Mouse (Mus musculus): Measurements from ENCODE around the gene Mmp24.
A peak's percentile ranks its signal among the peaks of the same experiment; 100 is the strongest.
"Not testable (repeated sequence)": the region's sequence is repeated elsewhere in the genome, so short reads cannot be mapped to it uniquely, and the experiment has no call there.

The Mmp24 gene

DNA sequence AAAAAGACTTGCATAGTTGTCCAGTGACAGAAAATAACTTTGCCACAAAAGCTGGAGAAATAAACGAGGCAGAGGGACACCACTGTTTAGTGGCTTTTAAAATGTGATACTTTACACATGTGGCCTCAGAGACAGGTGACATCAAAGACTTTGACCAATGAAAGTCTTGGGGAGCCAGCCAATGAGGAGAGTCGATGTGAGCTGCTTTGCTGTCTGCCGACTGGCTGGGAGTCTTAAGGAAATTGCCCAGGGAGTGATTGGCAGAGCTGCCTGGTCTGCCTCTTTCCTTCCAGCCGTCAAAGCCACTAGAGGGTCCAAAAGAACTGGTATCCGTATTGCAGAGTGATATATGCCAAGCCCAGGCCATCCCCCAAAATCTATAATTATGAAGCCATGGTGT lies 39.7 kb downstream of the Mmp24 start:
- DNase-seq (ENCODE audit: low read depth), result no peak

DNA sequence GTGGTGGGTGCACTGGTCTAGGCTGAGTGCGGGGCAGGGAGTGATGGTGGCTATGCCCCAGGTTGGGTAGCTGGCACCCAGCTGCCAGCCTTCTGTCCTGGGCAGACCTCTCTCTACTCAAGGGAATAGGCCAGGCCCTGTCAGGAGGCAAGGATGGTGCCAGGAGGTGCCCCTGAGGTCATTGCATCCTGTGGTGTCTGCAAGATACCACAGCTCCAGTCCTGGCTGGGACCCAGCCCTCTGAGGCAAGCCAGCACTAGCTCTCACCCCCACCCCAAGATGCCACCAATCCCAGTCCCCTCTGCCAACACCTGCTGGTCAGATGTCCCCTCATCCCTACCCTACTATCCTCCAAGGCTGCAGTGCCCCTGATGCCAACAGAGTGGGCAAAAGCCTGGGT lies 41.0 kb downstream of the Mmp24 start:
- DNase-seq (ENCODE audit: low read depth), result no peak

DNA sequence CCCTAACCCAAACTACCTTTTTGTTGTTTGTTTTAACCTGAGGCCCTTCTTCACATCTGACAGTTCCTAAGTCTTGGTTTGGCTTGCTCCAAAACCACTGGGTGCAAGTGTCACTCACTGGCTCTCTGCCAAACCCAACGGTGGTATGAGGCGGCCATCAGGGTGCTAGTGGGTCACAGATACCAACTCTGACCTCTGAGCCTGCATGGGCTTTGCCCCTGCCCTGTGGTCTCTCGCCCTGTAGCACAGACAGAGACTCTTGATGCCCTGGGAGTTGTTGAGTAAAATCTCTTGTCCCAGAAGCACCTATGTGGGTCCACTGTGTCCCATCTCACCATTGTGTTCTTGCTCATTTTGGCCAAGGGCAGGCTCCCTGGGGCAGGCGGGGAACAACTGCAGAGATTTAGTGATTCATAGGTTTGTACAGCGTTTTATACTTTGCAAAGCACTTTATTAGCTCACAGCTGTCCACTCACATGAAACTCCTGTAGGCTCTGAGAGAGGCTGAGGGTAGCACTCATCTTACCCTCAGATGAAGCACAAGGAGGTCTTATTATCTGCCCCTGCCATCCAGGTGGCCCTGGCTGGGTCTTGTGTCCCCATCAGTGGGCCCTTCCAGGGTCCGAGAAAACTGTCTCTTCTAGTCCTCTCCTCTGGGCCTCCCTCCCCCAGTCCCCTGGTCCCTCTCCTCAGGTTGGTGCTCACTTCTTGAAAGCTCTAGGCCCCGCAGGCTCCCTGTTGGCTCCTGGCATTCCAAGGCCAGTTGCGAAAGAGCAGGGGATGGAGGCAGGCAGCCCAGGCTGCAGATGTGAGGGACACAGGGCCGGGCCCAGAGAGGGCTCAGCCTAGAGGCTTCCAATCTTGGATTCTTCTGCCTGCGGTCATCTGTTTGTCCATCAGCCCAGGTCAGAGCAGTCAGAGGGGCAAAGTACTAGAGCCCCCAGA lies 42.4 kb downstream of the Mmp24 start:
- no peak for DNase-seq (ENCODE audit: low read depth)

DNA sequence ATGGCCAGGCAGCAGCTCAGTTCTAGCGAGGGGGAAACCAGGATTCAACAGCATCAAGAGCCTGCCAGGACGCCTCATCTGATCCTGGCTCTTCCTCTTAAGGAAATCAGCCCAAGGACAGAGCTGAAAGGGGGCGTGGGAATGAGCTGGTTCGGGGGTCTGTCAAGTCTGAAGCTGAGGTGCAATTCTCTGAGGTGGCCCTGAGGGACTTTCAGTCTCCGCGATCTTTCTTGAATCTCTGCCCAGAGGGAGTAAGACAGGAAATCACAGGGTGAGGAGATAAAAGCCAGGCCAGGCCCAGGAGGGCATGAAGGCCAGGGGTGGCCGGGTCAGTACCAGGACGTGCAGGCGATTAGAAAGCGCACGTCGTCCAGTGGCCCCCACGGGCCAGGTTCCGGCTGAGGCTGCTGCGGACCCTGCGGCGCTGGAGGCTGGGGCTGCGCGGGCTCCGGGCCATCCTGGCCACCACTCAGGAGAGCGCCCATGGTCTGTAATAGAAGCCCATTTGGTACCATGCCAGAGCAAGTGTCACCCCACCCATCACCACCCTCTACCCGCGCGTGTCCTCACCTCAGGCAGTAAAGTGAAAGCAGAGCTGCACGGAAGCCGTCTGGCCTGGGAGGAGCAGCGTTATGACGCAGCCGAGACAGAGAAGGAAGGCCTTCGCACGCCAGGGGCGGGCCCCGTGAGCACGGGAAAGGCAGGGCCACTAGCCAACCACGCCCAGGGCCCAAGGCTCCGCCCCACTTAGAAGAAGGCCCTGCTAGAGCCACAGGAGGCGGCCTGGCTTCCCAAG lies 43.7 kb downstream of the Mmp24 start:
- peak; percentile 98 for DNase-seq (ENCODE audit: low read depth)

DNA sequence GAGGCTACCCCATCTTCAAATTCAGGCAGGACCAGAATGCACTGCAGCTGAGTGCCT lies 44.1 kb downstream of the Mmp24 start, which contains the start of gene BC029722:
BC029722 (minus strand) TSS at position 35 of the 57 bp plus-strand sequence.
- DNase-seq (ENCODE audit: low read depth), result no peak

DNA sequence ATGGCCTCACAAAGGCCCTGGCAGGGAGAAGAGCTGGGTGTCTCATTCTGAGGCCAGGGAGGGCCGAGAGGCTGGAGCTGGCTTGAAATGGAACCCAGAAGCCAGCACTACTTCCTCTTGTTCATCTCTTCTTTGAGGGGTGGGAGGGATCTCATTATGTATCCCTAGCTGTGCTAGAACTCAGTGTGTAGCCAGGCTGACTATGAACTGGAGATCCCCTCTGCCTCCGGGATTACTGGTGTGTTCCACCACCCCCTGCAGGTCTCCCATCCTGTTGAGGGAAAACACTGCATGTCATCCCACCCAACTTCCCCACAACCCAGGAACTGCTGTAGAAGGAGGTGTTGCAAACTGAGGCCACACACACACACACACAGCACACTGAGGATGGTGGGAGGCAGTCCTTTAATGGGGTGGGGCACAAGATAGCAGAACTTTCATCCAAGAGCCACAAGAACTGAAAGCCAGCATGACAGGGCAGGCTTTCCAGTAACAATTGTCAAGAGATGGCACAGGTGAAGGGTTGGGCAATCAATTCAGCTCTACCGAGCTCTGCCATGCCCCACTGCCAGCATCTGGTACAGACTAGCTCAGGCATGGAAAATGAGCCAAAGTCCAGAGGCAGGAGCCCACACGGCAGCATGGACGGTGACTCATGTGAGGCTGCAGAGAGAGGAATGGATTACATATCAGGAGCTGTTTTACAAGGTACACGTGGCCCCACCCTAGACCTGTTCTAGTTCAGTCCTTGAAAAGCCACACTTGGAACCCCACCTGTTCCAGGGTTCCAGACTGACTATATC lies 44.5 kb downstream of the Mmp24 start:
- DNase-seq (ENCODE audit: low read depth), result no peak

DNA sequence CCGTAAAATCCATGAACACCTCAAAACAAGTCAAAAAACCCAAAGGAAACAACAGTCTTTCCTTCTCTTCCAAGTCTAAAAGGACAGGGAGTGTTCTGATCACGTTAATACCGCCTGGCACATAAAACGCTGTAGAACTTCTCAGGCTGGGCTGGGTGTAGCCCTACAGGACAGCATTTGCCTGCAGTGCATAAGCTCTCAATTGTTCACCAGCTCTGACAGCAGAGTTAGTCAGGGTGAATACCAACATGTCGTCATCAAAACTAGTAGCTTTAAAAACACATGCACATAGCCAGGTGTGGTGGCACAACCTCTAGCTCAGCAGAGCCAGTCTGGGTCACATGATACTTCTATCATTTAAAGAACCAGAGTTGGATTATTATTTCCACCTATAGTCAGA lies 45.6 kb downstream of the Mmp24 start:
- DNase-seq (ENCODE audit: low read depth), result no peak

DNA sequence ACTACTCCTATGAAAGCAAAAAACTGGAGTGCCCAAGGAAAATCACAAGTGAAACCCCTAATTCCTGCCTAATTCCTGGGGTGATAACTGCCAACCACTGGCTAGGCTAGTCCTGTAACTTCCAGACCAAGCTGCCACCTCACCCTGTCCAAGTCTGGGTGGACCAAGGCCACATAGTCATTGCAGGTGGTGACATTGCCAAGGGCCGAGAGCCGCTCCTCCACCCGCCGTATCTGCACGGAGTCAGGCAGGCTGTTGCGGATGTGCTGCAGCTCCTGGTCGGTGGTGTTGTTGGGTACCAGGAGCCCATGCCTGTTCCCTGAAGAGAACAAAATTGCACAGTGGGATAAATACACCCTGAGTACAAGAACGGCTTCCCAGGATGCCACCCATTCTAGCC lies 48.6 kb downstream of the Mmp24 start:
- DNase-seq (ENCODE audit: low read depth), result no peak

DNA sequence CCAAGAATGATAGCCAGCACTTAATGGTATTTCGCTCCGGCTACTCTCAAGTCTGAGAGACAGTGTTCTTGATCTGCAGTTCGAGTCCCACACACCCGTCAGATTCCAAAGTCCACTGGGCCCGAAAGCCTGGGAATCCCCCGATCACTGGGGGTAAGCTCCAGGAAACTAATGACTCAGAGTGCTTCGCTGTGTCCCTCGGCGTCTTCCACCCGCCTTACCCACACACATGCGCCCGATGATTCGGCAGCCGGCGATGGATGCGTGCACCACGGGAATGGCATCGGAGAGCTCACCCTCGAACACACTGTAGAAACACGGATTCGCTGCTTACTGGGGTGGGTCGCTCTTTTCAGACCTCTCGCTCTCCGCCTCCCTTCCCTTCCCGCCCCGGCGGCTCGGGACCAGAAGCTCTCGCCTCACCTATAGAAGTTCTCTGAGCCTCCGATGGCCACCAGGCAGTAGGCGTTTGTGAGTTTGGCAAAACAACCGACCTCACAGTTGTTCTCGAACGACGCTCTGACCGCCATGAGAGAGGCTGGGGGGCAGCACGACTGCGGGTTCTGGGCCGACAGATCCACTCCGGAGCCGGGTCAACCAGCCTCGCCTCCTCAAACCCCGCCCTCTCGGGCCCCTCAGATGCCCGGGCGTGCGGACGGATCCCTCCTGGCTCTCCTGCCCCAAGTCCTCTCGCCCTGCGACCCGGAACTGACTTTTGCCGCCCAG lies 50.9 kb downstream of the Mmp24 start:
- peak; percentile 69 for DNase-seq (ENCODE audit: low read depth)

DNA sequence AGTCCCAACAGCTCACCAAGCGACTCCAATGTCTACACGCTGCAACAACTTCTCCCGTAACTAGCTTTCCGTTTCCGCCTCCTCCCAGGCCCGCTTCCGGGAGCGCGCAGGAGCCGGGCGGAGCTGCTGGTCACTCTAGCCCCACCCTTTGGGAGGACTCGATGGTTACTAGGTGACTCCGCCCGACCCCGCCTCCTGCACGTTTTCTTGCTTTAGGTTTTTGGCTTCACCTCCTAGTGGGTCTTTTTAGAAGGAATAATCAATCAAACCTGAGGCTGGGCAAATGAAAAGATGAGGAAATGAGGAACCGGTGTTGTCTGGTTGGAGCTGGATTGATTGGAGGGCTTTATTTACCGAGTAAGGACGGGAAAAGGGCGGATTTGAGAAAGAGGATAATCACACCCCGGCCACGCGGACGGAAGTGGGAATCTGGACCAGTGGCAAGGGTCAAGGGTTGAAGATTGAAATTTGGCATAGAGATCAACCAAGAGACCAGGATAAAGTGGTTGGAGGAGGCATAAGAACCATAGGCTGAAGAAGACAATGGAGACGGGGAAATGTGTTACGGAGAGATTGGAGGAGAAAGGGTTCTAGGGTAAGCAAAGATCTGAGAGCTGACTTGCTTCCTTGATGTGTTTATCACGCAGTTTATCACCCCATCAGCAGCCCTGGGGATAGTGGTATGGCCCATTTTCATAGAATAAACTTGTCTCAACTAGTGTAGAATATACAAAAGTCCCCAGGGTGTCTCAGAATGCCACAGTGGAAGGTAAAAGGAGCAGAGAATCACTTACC lies 51.7 kb downstream of the Mmp24 start, which contains the start of gene Eif6:
Eif6 (minus strand) TSS at position 296 of the 795 bp plus-strand sequence.
- peak; percentile 94 for DNase-seq (ENCODE audit: low read depth)

DNA sequence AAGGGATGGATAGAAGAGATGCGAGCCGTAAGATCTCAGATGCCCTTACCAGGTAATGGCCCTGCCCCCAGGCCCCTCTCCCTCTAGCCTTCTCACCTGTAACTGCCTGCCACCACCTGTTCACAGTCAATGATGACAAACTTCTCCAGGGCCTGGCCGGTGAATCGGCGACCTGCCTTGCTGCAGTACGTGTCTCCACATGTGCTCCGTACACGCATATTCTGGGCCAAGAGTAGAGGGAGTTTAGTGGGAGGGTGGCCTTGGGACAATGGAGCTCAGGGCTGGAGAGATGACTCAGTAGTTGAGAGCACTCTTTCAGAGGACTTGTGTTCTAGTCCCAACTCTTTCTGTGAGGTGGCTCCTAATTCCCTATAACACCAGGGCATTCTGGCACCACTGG lies 55.7 kb downstream of the Mmp24 start:
- no peak for DNase-seq (ENCODE audit: low read depth)

DNA sequence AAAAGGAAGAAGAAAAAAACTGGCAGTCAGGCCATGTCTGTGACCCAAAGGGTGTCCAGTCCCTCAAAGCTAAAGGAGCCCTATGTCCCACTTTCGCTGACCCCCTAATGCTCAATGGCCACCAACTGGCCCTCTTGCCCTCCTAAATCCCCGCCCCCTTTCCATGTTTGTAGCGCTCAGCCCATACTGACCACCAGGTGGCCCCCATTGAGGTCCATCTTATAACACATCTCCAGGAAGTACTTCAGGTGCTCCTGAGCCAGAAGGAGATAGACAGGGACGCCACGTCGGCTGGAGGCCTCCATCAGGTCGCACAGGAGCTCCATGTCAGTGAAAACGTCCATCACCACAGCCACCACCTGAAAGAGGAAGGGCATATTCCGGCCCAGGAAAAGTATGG lies 56.2 kb downstream of the Mmp24 start:
- DNase-seq (ENCODE audit: low read depth), result no peak

DNA sequence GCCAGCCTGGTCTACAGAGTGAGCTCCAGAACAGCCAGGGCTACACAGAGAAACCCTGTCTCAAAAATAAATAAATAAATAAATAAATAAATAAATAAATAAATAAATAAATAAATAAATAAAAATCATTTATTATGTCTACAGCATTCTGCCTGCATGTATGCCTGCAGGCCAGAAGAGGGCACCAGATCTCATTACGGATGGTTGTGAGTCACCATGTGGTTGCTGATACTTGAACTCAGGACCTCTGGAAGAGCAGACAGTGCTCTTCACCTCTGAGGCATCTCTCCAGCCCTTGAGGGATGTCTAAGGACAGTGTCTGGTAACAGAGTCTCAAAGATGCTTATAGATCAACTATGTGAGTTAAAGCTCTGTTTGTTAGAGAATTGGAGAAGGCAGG lies 56.9 kb downstream of the Mmp24 start:
- DNase-seq (ENCODE audit: low read depth), result not testable (repeated sequence)

DNA sequence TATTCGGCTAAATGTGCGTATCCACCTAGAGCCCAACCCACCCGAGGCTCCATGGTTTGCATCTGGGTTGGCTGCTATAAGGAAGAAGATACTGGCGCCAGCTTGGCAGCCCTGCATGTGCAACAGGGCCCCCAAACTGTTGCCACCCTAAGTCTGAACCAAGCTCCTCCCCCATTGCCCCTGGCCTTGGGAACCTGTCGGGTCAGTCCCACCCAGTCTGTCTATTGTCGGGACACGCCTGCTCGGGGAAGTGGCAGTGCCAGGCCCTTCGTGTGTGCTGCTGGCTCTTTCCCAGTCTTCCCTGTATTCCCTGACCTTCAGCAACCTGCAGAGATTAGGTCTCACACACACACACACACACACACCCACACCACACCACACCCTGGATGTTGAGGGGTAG lies 59.6 kb downstream of the Mmp24 start, which contains the start of gene Fam83c:
Fam83c (minus strand) TSS at position 123 of the 400 bp plus-strand sequence.
- no peak for DNase-seq (ENCODE audit: low read depth)

DNA sequence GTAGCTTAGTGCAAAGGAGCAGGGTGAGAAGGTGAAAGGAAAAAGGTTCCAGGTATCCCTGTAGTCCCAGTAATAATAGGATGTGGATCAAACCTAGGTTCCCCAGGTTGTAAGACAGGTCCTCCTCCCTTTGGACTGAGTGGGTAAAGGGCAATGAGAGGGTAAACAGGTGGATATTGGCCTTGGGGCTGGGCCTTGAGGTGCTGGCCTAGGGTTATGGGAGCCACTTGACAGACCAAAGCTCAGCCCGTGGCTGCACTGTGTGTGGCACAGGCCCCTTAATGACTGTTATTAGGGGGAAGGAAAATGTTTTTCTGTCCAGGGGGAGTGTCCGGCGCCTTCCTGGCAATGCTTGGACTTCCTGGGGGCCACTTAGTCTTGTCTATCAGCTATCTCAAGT lies 62.8 kb downstream of the Mmp24 start:
- no peak for DNase-seq (ENCODE audit: low read depth)

DNA sequence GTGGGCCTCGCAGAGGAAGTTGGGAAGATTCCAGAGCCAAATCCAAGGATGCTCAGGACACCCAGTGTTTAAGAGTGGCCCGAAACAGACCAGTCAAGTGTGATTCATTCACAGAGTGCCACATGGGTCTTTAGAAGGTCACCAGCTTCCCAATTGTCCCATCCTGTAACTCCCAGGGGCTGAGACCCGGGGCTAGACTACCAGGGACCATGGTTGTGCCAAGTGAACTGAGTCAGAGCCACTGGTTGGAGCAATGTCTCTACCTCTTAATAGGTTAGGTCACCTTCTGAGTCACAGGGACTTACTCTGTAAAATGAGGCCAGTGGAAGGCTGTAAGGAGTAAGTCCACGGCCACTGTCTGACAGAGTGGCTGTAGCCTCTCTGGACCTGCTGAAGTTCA lies 63.8 kb downstream of the Mmp24 start:
- no peak for DNase-seq (ENCODE audit: low read depth)

DNA sequence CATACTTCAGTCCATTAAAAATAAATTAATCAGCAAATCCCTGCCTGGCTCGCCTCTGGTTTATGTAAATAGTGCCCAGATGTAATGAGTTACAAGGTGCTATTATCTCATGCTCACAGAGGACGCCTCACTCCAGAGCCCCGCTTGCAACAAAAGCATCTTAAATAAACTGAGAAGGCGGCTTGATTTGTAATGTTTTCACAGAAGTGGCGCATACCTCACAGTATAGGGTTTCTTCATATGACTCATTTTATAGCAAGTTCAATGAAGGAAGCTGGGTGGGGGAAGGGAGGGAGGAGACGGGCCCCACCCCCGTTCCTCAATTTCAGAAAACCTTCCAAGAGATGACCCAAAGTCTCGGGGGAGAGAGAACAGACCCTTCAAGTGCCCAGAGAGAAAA lies 71.8 kb downstream of the Mmp24 start:
- DNase-seq (ENCODE audit: low read depth), result no peak

DNA sequence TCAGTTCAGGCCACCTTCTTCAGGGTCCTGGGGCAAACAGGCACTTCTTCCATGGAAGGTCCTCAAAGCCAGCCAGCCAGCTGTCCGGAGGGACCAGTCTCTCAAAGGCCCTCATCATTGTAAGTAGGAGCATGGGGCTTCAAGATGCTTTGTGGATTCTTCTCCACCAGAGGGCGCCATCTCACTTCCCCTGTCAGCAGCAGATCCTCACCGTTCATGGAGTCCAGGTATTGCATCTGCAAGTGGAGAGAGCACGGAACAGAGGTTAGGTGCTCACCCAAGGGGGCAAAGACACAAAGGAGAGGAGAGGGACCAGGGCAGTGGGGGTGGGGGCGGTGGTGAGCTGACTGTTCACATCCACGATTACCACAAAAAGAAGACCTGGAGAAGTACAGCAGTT lies 73.1 kb downstream of the Mmp24 start:
- DNase-seq (ENCODE audit: low read depth), result peak; percentile 86

DNA sequence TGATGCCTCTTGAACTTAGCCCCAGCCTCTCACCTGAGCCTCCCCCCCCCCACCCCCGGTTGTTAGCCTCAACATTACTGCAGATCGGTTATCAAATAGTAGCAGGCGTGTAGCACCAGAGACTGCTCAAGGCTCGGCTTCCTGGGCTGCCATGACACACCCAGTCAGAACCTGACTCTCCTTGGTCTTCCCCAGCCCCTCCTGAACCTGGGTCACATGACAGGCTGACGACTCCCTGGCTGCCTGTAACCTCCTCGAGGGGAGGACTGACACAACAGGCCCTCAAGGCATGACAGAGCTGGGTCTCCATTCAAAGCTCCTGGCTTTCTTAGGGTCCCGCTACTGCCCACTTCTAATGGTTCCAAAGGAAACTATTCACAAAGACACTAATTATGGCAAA lies 74.3 kb downstream of the Mmp24 start:
- DNase-seq (ENCODE audit: low read depth), result no peak

DNA sequence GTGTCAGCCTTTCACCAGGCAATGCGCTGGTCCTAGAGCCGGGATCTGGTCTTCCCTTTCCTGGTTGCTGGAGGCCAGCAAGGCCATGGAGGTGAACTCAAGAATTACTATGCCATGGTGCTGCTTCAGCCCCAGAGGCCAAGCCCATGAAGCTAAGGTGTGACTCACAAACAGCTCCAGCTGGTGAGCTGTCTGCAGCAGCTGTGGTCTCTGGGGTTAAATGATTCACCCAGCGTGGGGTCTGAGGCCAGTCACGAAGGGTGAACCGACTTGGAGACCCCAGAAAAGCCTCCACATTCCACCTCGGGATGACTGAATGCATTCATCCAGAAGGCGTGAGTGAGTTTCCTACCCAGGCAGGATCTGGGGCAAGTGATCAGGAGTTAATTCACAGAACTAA lies 75.0 kb downstream of the Mmp24 start:
- no peak for DNase-seq (ENCODE audit: low read depth)

DNA sequence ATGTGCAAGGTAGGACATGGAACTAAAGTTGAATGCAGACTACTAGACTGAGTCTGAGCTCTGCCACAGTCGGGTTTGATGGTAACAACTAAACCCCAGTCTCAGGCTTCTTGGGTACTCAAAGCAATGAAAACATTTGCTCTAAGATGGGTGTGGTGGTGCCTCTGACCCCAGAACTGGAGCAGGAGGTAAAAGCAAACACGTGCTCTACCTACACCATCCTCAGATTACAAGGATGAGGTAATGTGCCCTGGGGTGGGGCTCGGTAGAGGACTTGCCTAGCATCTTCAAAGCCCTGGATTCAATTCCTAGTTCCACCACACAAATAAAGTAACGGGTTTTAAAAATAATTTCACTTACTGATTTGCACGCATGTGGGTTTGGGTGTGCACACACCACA lies 77.4 kb downstream of the Mmp24 start:
- DNase-seq (ENCODE audit: low read depth), result no peak
